Mouse (Mus musculus) kidney, postnatal 0 days (tissue): ENCODE measurements around the gene Gclm. TPM values are rescaled to one million over a fixed set of nuclear protein-coding genes. Genes with fewer than 3 reads are reported as not detected.

ENCODE experiments used
- ATAC-seq: fragments of 200-750 bp; cut with Nextera tagmentation; replicated peaks from 2 replicates; pipeline ENCODE4 v1.8.0; 2017; ENCODE audit warnings: low read depth, moderate number of reproducible peaks, moderate TSS enrichment, moderate library complexity; ENCODE audit not compliant: low FRiP score
- DNase-seq: peaks from one replicate; pipeline ENCODE4 v3.0.0-alpha.2; 2016; ENCODE audit warnings: low spot score
- H3K27ac ChIP-seq: fragments of 300-500 bp; sonication (generic); 2 replicates; pipeline ENCODE4 v1.5.1; 2014; ENCODE audit warnings: mild to moderate bottlenecking
- H3K27me3 ChIP-seq: fragments of 300-500 bp; sonication (generic); 2 replicates; pipeline ENCODE4 v1.6.1; 2014; ENCODE audit warnings: low read length, mixed read lengths; ENCODE audit not compliant: insufficient read depth
- H3K36me3 ChIP-seq: fragments of 300-500 bp; sonication (generic); 2 replicates; pipeline ENCODE4 v1.6.1; 2014; ENCODE audit warnings: low read length, mixed read lengths; ENCODE audit not compliant: insufficient read depth
- H3K4me1 ChIP-seq: fragments of 300-500 bp; sonication (generic); replicated peaks from 2 replicates; pipeline ENCODE4 v1.6.1; 2014; ENCODE audit warnings: antibody characterized with exemption, low read length, mixed read lengths; ENCODE audit not compliant: insufficient read depth
- H3K4me2 ChIP-seq: fragments of 300-500 bp; sonication (generic); 2 replicates; pipeline ENCODE4 v1.6.1; 2014; ENCODE audit warnings: mild to moderate bottlenecking, low read length, moderate library complexity, mixed read lengths
- H3K4me3 ChIP-seq: fragments of 300-500 bp; sonication (generic); replicated peaks from 2 replicates; pipeline ENCODE4 v1.5.1; 2014; ENCODE audit warnings: low read depth, low read length
- H3K9ac ChIP-seq: fragments of 300-500 bp; sonication (generic); 2 replicates; pipeline ENCODE4 v1.6.1; 2014; ENCODE audit warnings: low read depth, low read length
- H3K9me3 ChIP-seq: fragments of 300-500 bp; sonication (generic); replicated peaks from 2 replicates; pipeline ENCODE4 v1.6.1; 2016; ENCODE audit warnings: low read length, inconsistent platforms, mixed read lengths
- CTCF ChIP-seq: IDR thresholded peaks from 2 replicates; pipeline ENCODE4 v1.5.1; 2016; ENCODE audit warnings: antibody characterized with exemption, low read depth, mild to moderate bottlenecking, moderate library complexity
- WGBS: fragments of 180-500 bp; shearing (Covaris S2); extraction: QIAGEN DNeasy Blood & Tissue Kit; methylation state at CpG from one replicate; pipeline ENCODE4 v1.1.7; 2014; 5-methylcytosine and 5-hydroxymethylcytosine counted together
- polyA plus RNA-seq: library from polyadenylated mRNA; unstranded; fragments of >200 nt; fragmentation: Nextera tagmentation; extraction: Ambion mirVana; gene quantifications from 2 replicates; pipeline ENCODE4 v1.2.1, GENCODE M21; 2015

Gclm gene
- polyA plus RNA-seq, 1 experiment from 2014 or later: 242 TPM

DNA sequence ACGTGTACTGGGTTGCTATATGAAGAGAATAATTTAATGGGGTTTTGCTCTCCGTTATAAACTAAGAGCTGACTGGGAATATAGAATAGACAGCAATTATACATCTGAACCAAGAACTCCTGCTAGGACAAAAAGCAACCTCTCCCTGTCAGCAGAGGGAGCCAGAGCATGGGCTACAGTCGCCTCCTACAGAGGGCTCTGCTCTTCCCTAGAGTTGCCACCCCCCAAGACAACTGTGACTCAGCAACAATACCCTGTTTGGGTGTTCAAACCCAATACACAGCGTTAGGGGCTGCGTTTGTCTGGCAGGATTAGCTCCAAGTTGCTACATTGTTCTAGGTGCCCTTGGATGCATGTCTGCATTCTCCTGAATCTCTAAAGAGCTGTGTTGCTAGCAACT, 50.2 kb downstream of the Gclm start:
- no peak overlapping the region for H3K27ac ChIP-seq
- H3K36me3 ChIP-seq: no peaks in the 10 kb centered on the region
- no peaks in the 10 kb centered on the region for H3K9me3 ChIP-seq
- no peak overlapping the region for H3K4me2 ChIP-seq
- 10% methylated on average over 5 of the region's 5 CpGs for WGBS
- no peaks in the 10 kb centered on the region; the same call in 1 of the 2 replicates for H3K4me1 ChIP-seq
- no peaks in the 10 kb centered on the region for H3K27me3 ChIP-seq
- H3K4me3 ChIP-seq: no peak overlapping the region
- no peak overlapping the region for H3K9ac ChIP-seq
- no peak for ATAC-seq
- peak; percentile 87 for TF ChIP-seq CTCF
- peak; percentile 87 for DNase-seq

- no peak overlapping the region for H3K27ac ChIP-seq
- 67% methylated on average over 5 of the region's 5 CpGs for WGBS
- no peaks in the 10 kb centered on the region for H3K27me3 ChIP-seq
- TF ChIP-seq CTCF: no peak
- ATAC-seq: no peak
- H3K4me3 ChIP-seq: no peak overlapping the region
- no peak for DNase-seq
- H3K9ac ChIP-seq: no peak overlapping the region
- H3K36me3 ChIP-seq: no peaks in the 10 kb centered on the region
- H3K4me1 ChIP-seq: peaks cover 9% of the 10 kb centered on the region; the same call in 1 of the 2 replicates
- no peak overlapping the region for H3K4me2 ChIP-seq
- H3K9me3 ChIP-seq: no peaks in the 10 kb centered on the region
Observed at GRCm38 (mm10) chr3:122296979-122297378, 51.6 kb downstream of the Gclm start.

DNA sequence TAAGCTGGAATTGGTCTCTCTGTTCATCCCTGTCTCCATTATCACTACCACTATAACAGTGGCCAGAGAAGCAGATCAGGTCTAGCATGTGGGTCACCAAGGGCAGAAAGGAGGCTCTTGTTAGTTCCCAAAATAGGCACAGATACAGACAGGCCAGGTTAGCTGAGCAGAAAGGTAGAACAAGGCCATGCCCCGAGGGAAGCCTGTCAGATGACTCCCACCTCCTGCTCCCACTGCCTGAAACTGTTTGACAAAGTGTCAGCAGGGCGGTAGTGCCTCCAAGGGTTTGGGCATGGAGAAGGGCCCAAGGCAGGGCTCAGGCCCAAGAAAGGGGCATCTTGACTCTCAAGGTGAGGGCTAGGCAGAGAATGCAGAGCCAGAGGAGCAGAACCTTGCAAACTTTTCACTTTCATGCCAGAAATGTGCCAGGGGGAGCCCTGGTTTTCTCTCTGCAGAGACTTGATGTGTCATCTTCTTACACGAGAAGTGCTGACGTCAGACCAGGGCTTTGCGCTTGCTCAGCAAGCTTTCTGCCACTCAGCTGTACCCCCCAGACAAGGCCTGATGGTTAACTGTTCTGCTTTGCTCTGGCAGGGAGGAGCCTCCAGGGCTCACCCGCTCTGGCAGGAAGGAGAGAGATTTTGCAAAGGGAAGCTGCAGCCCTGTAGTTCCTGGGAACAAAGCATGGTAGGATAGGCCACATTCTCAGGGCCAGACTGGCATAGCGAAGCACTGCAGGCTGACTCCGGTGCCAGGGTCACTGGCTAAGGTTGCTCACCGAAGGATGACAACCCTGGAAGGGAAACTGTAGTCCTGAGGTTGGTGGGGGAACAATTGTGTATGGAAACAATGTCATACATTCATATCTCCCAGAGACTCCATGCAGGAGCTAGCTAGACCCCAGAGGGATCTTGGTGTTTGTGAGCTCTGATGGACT, 55.9 kb downstream of the Gclm start:
- ATAC-seq (peak; percentile 65; the same call in 1 of the 2 replicates), DNase-seq (peak; percentile 35)
- 0 out of 2 replicates have a peak, but pooled peaks cover 9% of the 10 kb centered on the region for H3K4me1 ChIP-seq
- H3K9ac ChIP-seq: no peak overlapping the region
- H3K4me3 ChIP-seq: no peak overlapping the region
- no peak for TF ChIP-seq CTCF
- no peak overlapping the region for H3K4me2 ChIP-seq
- WGBS: 44% methylated on average over 9 of the region's 9 CpGs
- H3K27me3 ChIP-seq: no peaks in the 10 kb centered on the region
- no peaks in the 10 kb centered on the region for H3K36me3 ChIP-seq
- no peaks in the 10 kb centered on the region for H3K9me3 ChIP-seq
- H3K27ac ChIP-seq: no peak overlapping the region

GRCm38 (mm10) chr3:122304560-122304959, 59.2 kb downstream of the Gclm start:
- Histone ChIP-seq H3K27ac (no peak overlapping the region), H3K36me3 (no peaks in the 10 kb centered on the region), H3K4me2 (no peak overlapping the region), H3K9me3 (no peaks in the 10 kb centered on the region), H3K27me3 (no peaks in the 10 kb centered on the region), H3K4me3 (no peak overlapping the region), H3K4me1 (0 out of 2 replicates have a peak, but pooled peaks cover 9% of the 10 kb centered on the region), H3K9ac (no peak overlapping the region)
- ATAC-seq (no peak), DNase-seq (no peak)
- no peak for TF ChIP-seq CTCF
- WGBS: 86% methylated on average over 4 of the region's 4 CpGs

DNA sequence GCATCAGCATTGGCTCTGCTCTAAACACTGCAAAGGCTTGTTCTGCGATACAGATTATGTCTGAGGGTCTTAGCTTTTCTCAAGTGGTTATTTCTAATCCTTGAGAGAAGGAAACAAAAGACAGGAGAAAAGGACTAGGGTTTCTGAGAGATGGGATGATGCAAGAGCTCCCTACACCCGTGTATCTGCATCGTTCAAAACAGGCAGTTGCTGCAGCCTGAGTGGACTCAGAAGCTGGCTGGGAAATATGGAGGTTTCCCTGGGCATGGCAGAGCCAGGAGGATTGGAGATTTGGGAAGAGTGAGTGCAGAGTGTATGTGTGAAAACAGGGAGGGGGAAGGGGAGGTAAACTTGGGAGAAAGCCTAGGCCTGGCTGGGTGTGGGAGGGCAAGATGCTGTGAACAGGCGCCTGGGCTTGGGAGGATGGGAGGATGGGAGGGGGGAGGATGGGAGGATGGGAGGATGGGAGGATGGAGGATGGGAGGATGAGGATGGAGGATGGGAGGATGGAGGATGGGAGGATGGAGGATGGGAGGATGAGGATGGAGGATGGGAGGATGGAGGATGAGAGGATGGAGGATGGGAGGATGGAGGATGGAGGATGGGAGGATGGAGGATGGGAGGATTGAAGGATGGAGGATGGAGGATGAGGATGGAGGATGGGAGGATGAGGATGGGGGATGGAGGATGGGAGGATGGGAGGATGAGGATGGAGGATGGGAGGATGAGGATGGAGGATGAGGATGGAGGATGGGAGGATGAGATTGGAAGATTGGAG, 62.7 kb downstream of the Gclm start:
- Histone ChIP-seq H3K4me3 (no peak overlapping the region), H3K4me1 (no peaks in the 10 kb centered on the region), H3K27ac (no peak overlapping the region), H3K4me2 (no peak overlapping the region), H3K9ac (no peak overlapping the region), H3K36me3 (no peaks in the 10 kb centered on the region), H3K9me3 (no peaks in the 10 kb centered on the region), H3K27me3 (no peaks in the 10 kb centered on the region)
- ATAC-seq (0 out of 2 replicates have a peak, but pooled peaks have one; percentile 15), DNase-seq (no peak)
- no peak for TF ChIP-seq CTCF
- 50% methylated on average over 4 of the region's 4 CpGs for WGBS

- Histone ChIP-seq H3K9me3 (no peaks in the 10 kb centered on the region), H3K36me3 (no peaks in the 10 kb centered on the region), H3K27me3 (no peaks in the 10 kb centered on the region), H3K4me3 (no peak overlapping the region), H3K4me2 (no peak overlapping the region), H3K4me1 (no peaks in the 10 kb centered on the region), H3K9ac (no peak overlapping the region), H3K27ac (no peak overlapping the region)
- DNase-seq (no peak), ATAC-seq (no peak)
- WGBS: 38% methylated on average over 6 of the region's 6 CpGs
- TF ChIP-seq CTCF: no peak
Observed at GRCm38 (mm10) chr3:122308981-122309380, 63.6 kb downstream of the Gclm start.
